Mouse (Mus musculus) forebrain, embryonic 11.5 days (tissue): ENCODE results near the gene Btg2. TPM values are rescaled to one million over a fixed set of nuclear protein-coding genes. Genes with fewer than 3 reads are reported as not detected.

Experiments used
- ATAC-seq: fragments of 200-750 bp; cut with Nextera tagmentation; replicated peaks from 2 replicates; pipeline ENCODE4 v1.8.0; 2017; ENCODE audit warnings: moderate TSS enrichment; ENCODE audit not compliant: low FRiP score
- DNase-seq: peaks from one replicate; pipeline ENCODE4 v3.0.0-alpha.2; 2017; ENCODE audit warnings: low spot score
- H3K27ac ChIP-seq: fragments of 300-500 bp; sonication (generic); 2 replicates; pipeline ENCODE4 v1.5.1; 2014; ENCODE audit warnings: low read depth, low read length
- H3K27me3 ChIP-seq: fragments of 300-500 bp; sonication (generic); 2 replicates; pipeline ENCODE4 v1.6.1; 2014; ENCODE audit warnings: mild to moderate bottlenecking, low read length, mixed read lengths; ENCODE audit not compliant: control insufficient read depth, insufficient read depth
- H3K36me3 ChIP-seq: fragments of 300-500 bp; sonication (generic); 2 replicates; pipeline ENCODE4 v1.6.1; 2014; ENCODE audit warnings: mild to moderate bottlenecking, low read length, moderate library complexity, mixed read lengths; ENCODE audit not compliant: control insufficient read depth, insufficient read depth
- H3K4me1 ChIP-seq: fragments of 300-500 bp; sonication (generic); replicated peaks from 2 replicates; pipeline ENCODE4 v1.6.1; 2014; ENCODE audit warnings: low read length, mixed read lengths; ENCODE audit not compliant: control insufficient read depth, insufficient read depth
- H3K4me2 ChIP-seq: fragments of 300-500 bp; sonication (generic); 2 replicates; pipeline ENCODE4 v1.6.1; 2014; ENCODE audit warnings: low read depth, mild to moderate bottlenecking, low read length, moderate library complexity, mixed read lengths; ENCODE audit not compliant: severe bottlenecking
- H3K4me3 ChIP-seq: fragments of 300-500 bp; sonication (generic); 2 replicates; pipeline ENCODE4 v1.5.1; 2014; ENCODE audit warnings: low read depth, low read length
- H3K9ac ChIP-seq: fragments of 300-500 bp; sonication (generic); 2 replicates; pipeline ENCODE4 v1.6.1; 2014; ENCODE audit warnings: low read length
- H3K9me3 ChIP-seq: fragments of 300-500 bp; sonication (generic); 2 replicates; pipeline ENCODE4 v1.6.1; 2016; ENCODE audit warnings: low read length, mixed read lengths; ENCODE audit not compliant: control insufficient read depth
- WGBS: fragments of 180-500 bp; shearing (Covaris S2); extraction: QIAGEN DNeasy Blood & Tissue Kit; methylation state at CpG from one replicate; pipeline ENCODE4 v1.1.7; 2014; 5-methylcytosine and 5-hydroxymethylcytosine counted together
- polyA plus RNA-seq: library from polyadenylated mRNA; unstranded; fragments of >200 nt; fragmentation: Nextera tagmentation; extraction: Ambion mirVana; gene quantifications from 2 replicates; pipeline ENCODE4 v1.2.1, GENCODE M21; 2014

The Btg2 gene
- 110 TPM in 2 replicates for polyA plus RNA-seq

DNA sequence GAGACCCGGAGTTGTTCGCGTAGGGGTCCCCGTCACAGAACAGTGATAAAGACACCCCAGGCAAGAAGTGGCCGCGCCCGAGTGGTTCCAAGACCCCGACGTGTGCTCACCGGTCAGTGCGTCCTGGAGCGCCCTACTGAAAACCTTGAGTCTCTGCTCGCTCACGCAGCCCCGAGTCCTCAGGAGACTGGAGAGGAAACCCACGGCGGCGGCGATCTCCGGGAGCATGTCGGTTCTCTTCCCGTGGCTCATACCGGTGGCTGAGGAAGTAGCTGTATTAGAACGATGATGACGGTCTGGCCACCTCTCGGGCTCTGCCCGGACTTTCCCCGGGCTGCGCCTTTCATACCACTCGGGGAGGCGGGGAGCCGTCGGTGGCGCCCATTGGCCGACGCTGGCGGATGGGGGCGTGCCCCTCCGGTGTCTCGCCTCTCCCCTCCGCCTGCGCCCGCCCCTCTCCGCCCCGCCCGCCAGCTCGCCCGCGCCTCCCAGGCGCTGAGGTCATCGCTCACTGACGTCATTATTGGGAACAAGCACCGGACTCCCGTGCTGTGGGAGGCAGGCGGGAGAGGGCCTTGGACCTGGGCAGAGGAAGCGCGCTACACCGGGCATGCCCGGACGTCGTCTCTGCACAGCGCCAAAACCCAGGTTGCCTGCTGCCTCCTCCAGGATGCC lies at the start of gene Btg2:
Gene Btg2, minus strand, starts transcription at position 319 of the 675 bp plus-strand sequence.
- Histone ChIP-seq H3K4me2 (peak within 1 kb of the TSS; percentile 61), H3K27me3 (no peaks in the 10 kb centered on the region), H3K4me1 (peaks cover 9% of the 10 kb centered on the region), H3K4me3 (peak within 1 kb of the TSS; percentile 74), H3K9ac (peak within 1 kb of the TSS; percentile 86), H3K27ac (peak within 1 kb of the TSS; percentile 73), H3K36me3 (peaks cover 6% of the 10 kb centered on the region; the same call in 1 of the 2 replicates), H3K9me3 (no peaks in the 10 kb centered on the region)
- peak; percentile 99 for DNase-seq
- ATAC-seq: peak; percentile 93
- under 1% methylated on average over 58 of the region's 62 CpGs for WGBS

DNA sequence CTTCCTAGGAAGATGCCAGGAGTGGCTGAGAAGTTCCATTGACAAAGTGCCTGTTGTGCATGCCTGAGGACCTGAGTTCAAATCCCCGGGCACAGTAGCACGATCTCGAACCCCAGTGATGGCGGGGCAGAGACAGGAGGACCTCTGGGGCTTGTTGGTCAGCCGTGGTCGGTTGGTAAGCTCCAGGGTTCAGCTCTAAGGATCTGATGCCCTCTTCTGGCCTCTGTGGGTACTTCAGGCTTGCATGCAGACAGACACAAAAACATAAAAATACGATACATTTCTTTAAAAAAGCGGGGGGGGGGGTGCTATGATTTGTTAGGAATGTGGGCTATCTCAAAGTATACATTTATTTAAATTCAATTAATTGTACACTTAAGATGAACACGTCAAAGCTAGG lies 43.3 kb upstream of the Btg2 start:
- Histone ChIP-seq H3K9me3 (no peaks in the 10 kb centered on the region), H3K36me3 (no peaks in the 10 kb centered on the region), H3K27me3 (no peaks in the 10 kb centered on the region), H3K4me1 (no peaks in the 10 kb centered on the region), H3K9ac (no peak overlapping the region), H3K4me2 (no peak overlapping the region), H3K27ac (no peak overlapping the region), H3K4me3 (no peak overlapping the region)
- DNase-seq (peak; percentile 74), ATAC-seq (no peak)
- 53% methylated on average over 9 of the region's 9 CpGs for WGBS

DNA sequence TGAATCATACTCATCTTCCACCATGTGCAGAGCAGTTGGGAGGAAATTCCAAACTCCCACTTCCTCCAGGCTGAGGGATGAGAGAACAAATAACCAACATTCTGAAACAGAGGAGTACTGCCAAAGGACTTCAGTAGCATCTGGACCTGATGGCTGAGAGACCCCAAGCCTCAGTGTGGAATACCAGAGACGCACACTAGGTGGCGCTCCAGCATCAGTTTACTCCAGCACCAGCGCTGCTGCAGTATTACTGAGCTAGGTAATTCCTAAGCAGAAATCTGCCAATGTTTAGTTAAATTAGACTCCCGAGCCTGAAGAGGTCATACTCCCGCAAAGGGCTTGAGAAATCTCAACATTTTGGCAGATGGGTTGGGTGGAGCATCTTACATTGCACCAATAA lies 41.3 kb upstream of the Btg2 start:
- Histone ChIP-seq H3K4me3 (no peak overlapping the region), H3K9me3 (no peaks in the 10 kb centered on the region), H3K4me2 (no peak overlapping the region), H3K36me3 (no peaks in the 10 kb centered on the region), H3K9ac (no peak overlapping the region), H3K27me3 (no peaks in the 10 kb centered on the region), H3K27ac (no peak overlapping the region), H3K4me1 (no peaks in the 10 kb centered on the region)
- peak; percentile 92 for DNase-seq
- WGBS: 5% methylated on average over 5 of the region's 5 CpGs
- peak; percentile 18; the same call in 1 of the 2 replicates for ATAC-seq

DNA sequence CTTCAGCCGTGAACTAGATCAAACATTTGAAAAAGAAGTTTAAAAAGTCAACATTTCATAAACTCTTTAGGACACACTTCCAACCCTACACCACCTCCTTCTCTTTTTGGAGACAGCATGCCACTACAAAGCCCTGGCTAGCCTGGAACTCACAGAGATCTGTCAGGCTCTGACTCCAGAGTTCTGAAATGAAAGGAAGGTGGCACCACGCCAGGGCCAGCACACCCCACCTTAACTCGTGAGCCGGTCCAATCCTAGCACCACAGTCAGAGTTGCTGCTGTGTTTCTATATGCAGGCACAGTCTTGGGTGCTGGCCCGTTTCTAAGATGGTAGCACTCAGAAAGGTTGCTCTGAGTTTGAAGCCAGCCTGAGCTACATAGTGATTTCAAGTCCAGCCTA lies 38.2 kb upstream of the Btg2 start:
- 85% methylated on average over 5 of the region's 5 CpGs for WGBS
- Histone ChIP-seq H3K4me1 (no peaks in the 10 kb centered on the region), H3K9me3 (no peaks in the 10 kb centered on the region), H3K27ac (no peak overlapping the region), H3K9ac (no peak overlapping the region), H3K36me3 (no peaks in the 10 kb centered on the region), H3K4me2 (no peak overlapping the region), H3K27me3 (no peaks in the 10 kb centered on the region), H3K4me3 (no peak overlapping the region)
- no peak for ATAC-seq
- DNase-seq: no peak

DNA sequence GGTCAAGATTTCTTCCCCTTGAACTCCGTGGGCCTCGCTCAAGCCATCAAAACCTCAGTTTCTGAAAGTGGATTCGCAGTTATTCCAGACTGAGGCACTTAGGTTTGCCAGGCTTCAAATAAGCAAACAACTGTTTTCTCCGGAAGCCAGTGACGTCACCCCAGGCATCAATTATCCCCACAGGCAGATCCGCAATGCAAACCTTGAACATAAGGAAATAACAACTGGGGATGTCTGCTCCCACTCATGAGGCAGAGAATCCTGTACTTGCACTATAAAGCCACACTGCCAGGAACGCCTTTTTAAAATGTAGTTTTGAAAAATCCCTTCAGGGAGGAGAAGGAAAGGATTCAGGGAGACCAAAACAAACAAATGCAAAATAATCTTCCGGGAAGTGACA lies 36.5 kb upstream of the Btg2 start:
- no peaks in the 10 kb centered on the region for H3K9me3 ChIP-seq
- WGBS: 76% methylated on average over 8 of the region's 8 CpGs
- no peaks in the 10 kb centered on the region for H3K27me3 ChIP-seq
- DNase-seq: no peak
- no peak overlapping the region for H3K4me3 ChIP-seq
- H3K9ac ChIP-seq: no peak overlapping the region
- H3K36me3 ChIP-seq: no peaks in the 10 kb centered on the region
- no peak overlapping the region for H3K4me2 ChIP-seq
- no peak for ATAC-seq
- no peak overlapping the region for H3K27ac ChIP-seq
- H3K4me1 ChIP-seq: no peaks in the 10 kb centered on the region

DNA sequence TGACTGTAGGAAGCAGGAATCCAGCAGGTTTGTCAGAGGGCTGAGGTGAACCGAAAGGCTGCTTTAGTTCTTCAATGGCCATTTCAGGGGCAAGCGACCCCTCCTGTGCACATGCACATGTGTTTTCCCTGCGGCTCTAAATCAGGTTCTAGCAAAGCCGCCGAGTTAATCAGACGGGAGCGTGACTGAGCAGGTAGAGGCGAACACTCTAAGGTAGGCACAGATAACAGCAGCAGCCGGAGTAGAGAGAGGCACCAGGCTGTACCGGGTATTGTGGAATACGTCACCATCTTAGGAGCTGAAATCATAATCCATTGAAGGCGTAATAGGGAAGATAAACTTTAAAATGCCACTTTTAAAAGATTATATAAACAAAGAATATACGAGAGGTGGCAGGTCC lies 35.8 kb upstream of the Btg2 start:
- Histone ChIP-seq H3K4me1 (no peaks in the 10 kb centered on the region), H3K9me3 (no peaks in the 10 kb centered on the region), H3K27ac (no peak overlapping the region), H3K36me3 (no peaks in the 10 kb centered on the region), H3K9ac (no peak overlapping the region), H3K4me2 (no peak overlapping the region), H3K27me3 (no peaks in the 10 kb centered on the region), H3K4me3 (no peak overlapping the region)
- no peak for ATAC-seq
- DNase-seq: no peak
- WGBS: 83% methylated on average over 13 of the region's 13 CpGs

DNA sequence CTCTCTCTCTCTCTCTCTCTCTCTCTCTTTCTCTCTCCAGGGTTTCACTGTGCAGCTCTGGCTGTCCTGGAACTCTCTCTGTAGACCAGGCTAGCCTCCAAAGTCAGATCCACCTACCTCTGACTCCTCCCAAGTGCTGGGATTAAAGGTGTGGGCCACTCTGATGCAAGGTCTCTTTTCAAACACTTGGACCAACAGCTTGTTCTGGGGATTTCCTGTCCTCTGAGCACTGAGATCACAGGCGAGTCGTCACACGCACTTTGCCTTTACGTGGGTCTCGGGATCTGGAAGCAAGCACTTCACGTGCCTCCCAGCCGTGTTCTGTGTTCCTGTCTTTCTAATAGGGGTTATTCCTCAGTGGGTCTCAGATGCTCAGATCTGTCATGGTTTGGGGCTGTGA lies 35.1 kb upstream of the Btg2 start:
- Histone ChIP-seq H3K9ac (no peak overlapping the region), H3K4me1 (no peaks in the 10 kb centered on the region), H3K27ac (no peak overlapping the region), H3K36me3 (no peaks in the 10 kb centered on the region), H3K9me3 (no peaks in the 10 kb centered on the region), H3K4me3 (no peak overlapping the region), H3K27me3 (no peaks in the 10 kb centered on the region), H3K4me2 (no peak overlapping the region)
- no peak for DNase-seq
- 85% methylated on average over 7 of the region's 7 CpGs for WGBS
- no peak for ATAC-seq

DNA sequence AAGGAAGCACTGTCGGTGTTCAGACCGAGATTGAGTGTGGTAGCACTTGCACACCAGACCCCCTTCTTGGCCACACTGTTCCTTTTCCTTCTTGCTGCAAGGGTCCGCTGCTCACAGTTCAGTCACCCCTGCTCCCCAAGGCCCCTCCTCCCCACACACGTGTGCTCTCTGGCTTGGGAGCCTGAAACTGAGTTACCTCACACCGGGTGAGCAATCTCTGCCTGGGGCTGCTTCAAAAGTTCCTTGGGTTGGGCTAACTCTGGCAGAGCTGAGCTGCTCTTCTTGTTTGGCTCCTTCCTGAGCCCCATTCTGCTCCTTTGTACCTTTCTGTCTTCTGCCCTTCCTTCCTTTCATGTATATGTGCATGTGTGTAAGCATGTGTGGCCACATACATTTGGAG lies 34.6 kb upstream of the Btg2 start:
- Histone ChIP-seq H3K4me1 (no peaks in the 10 kb centered on the region), H3K9me3 (no peaks in the 10 kb centered on the region), H3K4me2 (no peak overlapping the region), H3K27ac (no peak overlapping the region), H3K36me3 (no peaks in the 10 kb centered on the region), H3K27me3 (no peaks in the 10 kb centered on the region), H3K4me3 (no peak overlapping the region), H3K9ac (no peak overlapping the region)
- WGBS: 71% methylated on average over 5 of the region's 5 CpGs
- DNase-seq (no peak), ATAC-seq (no peak)

DNA sequence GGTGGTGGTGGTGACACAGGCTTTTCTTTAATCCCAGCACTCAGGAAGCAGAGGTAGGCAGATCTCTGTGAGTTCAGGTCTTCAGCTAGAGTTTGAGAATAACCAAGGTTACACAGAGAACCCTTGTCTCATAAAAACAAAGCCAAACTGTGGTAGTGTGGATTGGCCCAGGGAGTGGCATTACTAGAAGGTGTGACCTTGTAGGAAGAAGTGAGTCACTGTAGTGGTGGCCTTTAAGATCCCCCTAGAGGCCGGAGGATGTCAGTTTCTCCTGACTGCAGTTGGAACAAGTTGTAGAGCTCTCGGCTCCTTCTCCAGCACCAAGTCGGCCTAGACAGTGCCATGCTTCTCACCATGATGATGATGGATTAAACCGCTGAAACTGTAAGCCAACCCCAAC lies 32.1 kb upstream of the Btg2 start, which contains the start of gene Chit1:
Gene Chit1, plus strand, starts transcription at position 264 of the 400 bp plus-strand sequence.
- H3K27ac ChIP-seq: no peak within 1 kb of the TSS
- no peaks in the 10 kb centered on the region for H3K36me3 ChIP-seq
- ATAC-seq (no peak), DNase-seq (no peak)
- no peaks in the 10 kb centered on the region for H3K9me3 ChIP-seq
- H3K9ac ChIP-seq: no peak within 1 kb of the TSS
- H3K4me3 ChIP-seq: no peak within 1 kb of the TSS
- no peaks in the 10 kb centered on the region for H3K4me1 ChIP-seq
- no peak within 1 kb of the TSS for H3K4me2 ChIP-seq
- 73% methylated on average over 4 of the region's 4 CpGs for WGBS
- no peaks in the 10 kb centered on the region for H3K27me3 ChIP-seq
